Mouse (Mus musculus) heart, embryonic 12.5 days (tissue): ENCODE measurements around the gene Ly6g6e. TPM values are rescaled to one million over a fixed set of nuclear protein-coding genes. Genes with fewer than 3 reads are reported as not detected.

Experiments
- ATAC-seq: fragments of 200-750 bp; cut with Nextera tagmentation; 2 replicates; pipeline ENCODE4 v1.8.0; 2017; ENCODE audit warnings: moderate TSS enrichment, moderate library complexity; ENCODE audit not compliant: insufficient number of reproducible peaks, low FRiP score
- H3K27ac ChIP-seq: fragments of 300-500 bp; sonication (generic); 2 replicates; pipeline ENCODE4 v1.5.1; 2016; ENCODE audit warnings: mild to moderate bottlenecking, moderate library complexity; ENCODE audit not compliant: poor library complexity, severe bottlenecking
- H3K27me3 ChIP-seq: fragments of 300-500 bp; sonication (generic); replicated peaks from 2 replicates; pipeline ENCODE4 v1.6.1; 2016; ENCODE audit warnings: mild to moderate bottlenecking, moderate library complexity
- H3K36me3 ChIP-seq: fragments of 300-500 bp; sonication (generic); 2 replicates; pipeline ENCODE4 v1.6.1; 2016; ENCODE audit warnings: mild to moderate bottlenecking, moderate library complexity
- H3K4me1 ChIP-seq: fragments of 300-500 bp; sonication (generic); replicated peaks from 2 replicates; pipeline ENCODE4 v1.6.1; 2016; ENCODE audit warnings: mild to moderate bottlenecking
- H3K4me2 ChIP-seq: fragments of 300-500 bp; sonication (generic); 2 replicates; pipeline ENCODE4 v1.6.1; 2016; ENCODE audit warnings: mild to moderate bottlenecking, moderate library complexity
- H3K4me3 ChIP-seq: fragments of 300-500 bp; sonication (generic); 2 replicates; pipeline ENCODE4 v1.5.1; 2016; ENCODE audit warnings: mild to moderate bottlenecking
- H3K9ac ChIP-seq: fragments of 300-500 bp; sonication (generic); 2 replicates; pipeline ENCODE4 v1.6.1; 2016; ENCODE audit warnings: mild to moderate bottlenecking, moderate library complexity
- H3K9me3 ChIP-seq: fragments of 300-500 bp; sonication (generic); replicated peaks from 2 replicates; pipeline ENCODE4 v1.6.1; 2016; ENCODE audit warnings: mild to moderate bottlenecking, moderate library complexity
- WGBS: fragments of 180-500 bp; shearing (Covaris S2); methylation state at CpG from one replicate; pipeline ENCODE4 v1.1.7; 2016; 5-methylcytosine and 5-hydroxymethylcytosine counted together
- polyA plus RNA-seq: library from polyadenylated mRNA; unstranded; fragments of >200 nt; fragmentation: Nextera tagmentation; extraction: Ambion mirVana; gene quantifications from 2 replicates; pipeline ENCODE4 v1.2.1, GENCODE M21; 2016

Ly6g6e gene
- polyA plus RNA-seq, 1 experiment from 2014 or later: 0.24 TPM

GRCm38 (mm10) chr17:35063466-35063865, 13.2 kb upstream of the Ly6g6e start:
- no peak overlapping the region for H3K9ac ChIP-seq
- 91% methylated on average over 3 of the region's 3 CpGs for WGBS
- no peak for ATAC-seq
- peaks cover 39% of the 10 kb centered on the region for H3K4me1 ChIP-seq
- no peak overlapping the region for H3K4me3 ChIP-seq
- H3K27me3 ChIP-seq: peaks cover 57% of the 10 kb centered on the region
- H3K27ac ChIP-seq: no peak overlapping the region
- H3K9me3 ChIP-seq: no peaks in the 10 kb centered on the region
- no peak overlapping the region for H3K4me2 ChIP-seq
- H3K36me3 ChIP-seq: peaks cover 32% of the 10 kb centered on the region

- Histone ChIP-seq H3K36me3 (peaks cover 32% of the 10 kb centered on the region), H3K27ac (no peak overlapping the region), H3K4me2 (peak overlapping the region; percentile 73), H3K4me1 (peaks cover 36% of the 10 kb centered on the region), H3K9ac (no peak overlapping the region), H3K4me3 (peak overlapping the region; percentile 38), H3K27me3 (peaks cover 65% of the 10 kb centered on the region), H3K9me3 (no peaks in the 10 kb centered on the region)
- ATAC-seq: no peak
- WGBS: 26% methylated on average over 10 of the region's 10 CpGs
Measured at GRCm38 (mm10) chr17:35064378-35064877, 12.3 kb upstream of the Ly6g6e start.

DNA sequence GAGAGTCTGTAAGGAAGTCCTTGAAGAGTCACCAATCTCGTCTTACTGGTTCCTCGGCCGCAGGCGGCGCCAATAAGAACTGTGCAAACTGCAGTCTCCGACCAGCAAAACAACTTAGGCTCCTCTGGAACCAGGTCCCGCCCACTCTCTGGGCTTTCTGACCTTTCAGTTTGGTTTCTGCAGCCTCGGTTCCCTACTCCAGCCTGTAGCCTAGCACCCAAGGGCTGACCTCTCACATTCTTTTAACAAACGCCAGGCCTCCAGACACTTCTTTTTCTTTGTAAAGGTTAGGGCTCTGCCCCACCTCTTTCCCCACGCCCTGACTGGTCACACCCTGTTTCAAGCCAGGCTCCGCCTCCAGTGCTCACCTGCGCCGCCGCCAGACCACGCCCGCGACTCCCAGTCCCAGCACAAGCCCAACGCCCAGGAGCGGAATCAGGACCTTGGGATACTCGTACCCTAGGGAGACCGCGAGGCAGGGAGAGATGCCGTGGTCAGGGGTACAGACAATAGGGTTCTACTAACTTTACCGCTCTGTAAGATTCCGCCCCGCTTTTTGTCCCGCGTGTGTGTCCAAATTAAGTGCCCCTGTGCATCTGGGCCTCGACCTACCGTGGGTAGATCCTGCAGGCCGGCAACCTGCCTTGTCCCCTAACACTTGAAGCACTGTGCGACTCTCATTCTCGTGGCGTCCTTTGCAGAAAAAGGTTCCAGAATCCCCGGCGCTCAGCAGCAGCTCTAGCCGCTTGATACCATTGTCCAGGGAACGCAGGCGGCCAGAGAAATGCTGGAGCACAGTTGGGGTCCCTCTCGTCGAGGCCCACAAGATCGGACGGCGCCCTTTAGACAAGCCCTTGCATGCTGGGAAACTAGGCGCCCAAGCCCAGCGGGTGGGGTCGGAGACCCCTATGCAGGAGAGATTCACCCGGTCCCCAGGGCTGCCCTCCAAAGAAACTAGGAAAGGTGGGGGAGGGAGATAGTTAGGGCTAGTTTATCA, 11.5 kb upstream of the Ly6g6e start, which contains the start of gene Ly6g6c:
Gene Ly6g6c, plus strand, starts transcription at position 438 of the 997 bp plus-strand sequence.
- no peaks in the 10 kb centered on the region for H3K9me3 ChIP-seq
- under 1% methylated on average over 48 of the region's 48 CpGs for WGBS
- peak within 1 kb of the TSS; percentile 54 for H3K9ac ChIP-seq
- no peak within 1 kb of the TSS for H3K27ac ChIP-seq
- peaks cover 29% of the 10 kb centered on the region for H3K36me3 ChIP-seq
- peak; percentile 27; the same call in 1 of the 2 replicates for ATAC-seq
- H3K4me2 ChIP-seq: peak within 1 kb of the TSS; percentile 73
- H3K4me1 ChIP-seq: peaks cover 30% of the 10 kb centered on the region
- H3K4me3 ChIP-seq: peak within 1 kb of the TSS; percentile 38
- peaks cover 68% of the 10 kb centered on the region for H3K27me3 ChIP-seq

- ATAC-seq: no peak
Measured at GRCm38 (mm10) chr17:35066084-35066483, 10.6 kb upstream of the Ly6g6e start, which contains the start of gene Mpig6b. Mpig6b (minus strand) TSS chr17:35066184.

DNA sequence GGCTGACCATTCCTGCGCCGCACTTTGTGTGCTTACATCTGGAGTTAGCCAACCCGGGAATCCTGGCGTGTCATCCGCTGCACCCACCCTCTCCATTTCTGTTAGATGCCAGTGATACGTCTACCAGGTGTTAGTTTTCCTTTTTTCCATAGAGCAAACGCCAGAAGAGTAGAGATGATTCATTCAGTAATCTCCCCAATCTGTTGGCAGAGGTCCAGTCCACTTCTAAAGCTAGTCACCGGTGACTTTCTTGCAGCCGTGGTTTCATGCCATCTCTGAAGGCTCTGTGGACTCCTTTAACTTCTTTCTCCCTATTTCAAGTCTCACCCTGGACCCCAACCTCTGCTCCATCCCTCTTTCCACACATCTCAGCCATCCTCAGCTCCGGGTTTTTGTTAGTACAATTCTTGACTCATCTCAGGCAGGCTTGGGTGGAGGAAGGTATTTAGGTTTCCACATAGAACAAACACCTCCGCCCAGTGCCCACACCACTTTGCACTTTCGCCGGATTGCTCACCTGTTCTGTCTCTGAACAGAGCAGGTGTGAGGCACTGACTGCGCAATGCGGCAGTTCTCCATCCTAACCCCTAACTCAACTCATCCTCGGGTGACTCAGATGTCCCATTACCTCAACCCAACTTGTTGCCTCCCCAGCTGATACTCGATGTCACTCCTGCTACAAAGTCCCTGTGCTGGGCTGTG, 8.3 kb upstream of the Ly6g6e start:
- WGBS: 73% methylated on average over 17 of the region's 17 CpGs
- H3K27ac ChIP-seq: no peak overlapping the region
- peaks cover 23% of the 10 kb centered on the region for H3K4me1 ChIP-seq
- ATAC-seq: no peak
- H3K9ac ChIP-seq: no peak overlapping the region
- peaks cover 61% of the 10 kb centered on the region for H3K27me3 ChIP-seq
- no peak overlapping the region for H3K4me2 ChIP-seq
- no peak overlapping the region for H3K4me3 ChIP-seq
- H3K9me3 ChIP-seq: no peaks in the 10 kb centered on the region
- no peaks in the 10 kb centered on the region for H3K36me3 ChIP-seq

More at GRCm38 (mm10) chr17:35066084-35066483, 10.6 kb upstream of the Ly6g6e start, which contains the start of gene Mpig6b:
- peaks cover 68% of the 10 kb centered on the region for H3K27me3 ChIP-seq
- WGBS: 36% methylated on average over 10 of the region's 10 CpGs
- peak within 1 kb of the TSS; percentile 73 for H3K4me2 ChIP-seq
- H3K9me3 ChIP-seq: no peaks in the 10 kb centered on the region
- H3K4me1 ChIP-seq: peaks cover 23% of the 10 kb centered on the region
- H3K27ac ChIP-seq: no peak within 1 kb of the TSS
- H3K4me3 ChIP-seq: peak within 1 kb of the TSS; percentile 38
- peak within 1 kb of the TSS; percentile 54 for H3K9ac ChIP-seq
- H3K36me3 ChIP-seq: peaks cover 21% of the 10 kb centered on the region

GRCm38 (mm10) chr17:35070556-35071229, 6.0 kb upstream of the Ly6g6e start:
- WGBS: 40% methylated on average over 6 of the region's 6 CpGs
- Histone ChIP-seq H3K27me3 (peaks cover 37% of the 10 kb centered on the region), H3K9ac (no peak overlapping the region), H3K27ac (no peak overlapping the region), H3K9me3 (no peaks in the 10 kb centered on the region), H3K36me3 (no peaks in the 10 kb centered on the region), H3K4me1 (peaks cover 4% of the 10 kb centered on the region), H3K4me2 (no peak overlapping the region), H3K4me3 (no peak overlapping the region)
- no peak for ATAC-seq

- Histone ChIP-seq H3K36me3 (no peaks in the 10 kb centered on the region), H3K27ac (no peak overlapping the region), H3K4me2 (no peak overlapping the region), H3K4me1 (0 out of 2 replicates have a peak, but pooled peaks cover under 1% of the 10 kb centered on the region), H3K9me3 (no peaks in the 10 kb centered on the region), H3K27me3 (peaks cover 30% of the 10 kb centered on the region), H3K4me3 (no peak overlapping the region), H3K9ac (no peak overlapping the region)
- no peak for ATAC-seq
- 80% methylated on average over 9 of the region's 9 CpGs for WGBS
Measured at GRCm38 (mm10) chr17:35071454-35071853, 5.2 kb upstream of the Ly6g6e start.

DNA sequence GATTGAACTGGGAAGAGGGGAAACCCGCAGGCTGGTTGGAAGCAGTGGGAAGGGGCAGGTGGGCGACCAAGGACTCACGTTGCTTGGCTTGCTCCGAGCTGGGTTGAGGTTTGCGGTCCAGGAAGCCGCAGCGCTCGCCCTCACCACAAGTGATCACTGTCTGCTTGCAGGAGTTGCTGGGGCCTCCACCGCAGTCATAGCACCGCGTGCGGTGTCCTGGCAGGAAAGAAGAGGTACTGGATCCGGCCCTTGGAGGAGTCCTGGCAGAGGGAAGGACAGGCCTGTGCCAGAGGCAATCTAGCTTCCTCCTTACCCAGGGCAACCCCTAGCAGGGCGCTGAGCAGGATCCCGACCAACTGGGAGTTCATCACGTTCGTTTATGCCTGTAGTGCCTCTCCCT, 2.6 kb upstream of the Ly6g6e start:
- 55% methylated on average over 17 of the region's 17 CpGs for WGBS
- Histone ChIP-seq H3K9ac (no peak overlapping the region), H3K4me1 (peaks cover 19% of the 10 kb centered on the region), H3K27me3 (0 out of 2 replicates have a peak, but pooled peaks cover 7% of the 10 kb centered on the region), H3K4me3 (no peak overlapping the region), H3K4me2 (no peak overlapping the region), H3K36me3 (no peaks in the 10 kb centered on the region), H3K9me3 (no peaks in the 10 kb centered on the region), H3K27ac (no peak overlapping the region)
- no peak for ATAC-seq

- Histone ChIP-seq H3K4me3 (peak overlapping the region; percentile 29), H3K27ac (0 out of 2 replicates have a peak overlapping the region, but pooled peaks have one; percentile 5), H3K4me1 (peaks cover 36% of the 10 kb centered on the region), H3K36me3 (no peaks in the 10 kb centered on the region), H3K9me3 (no peaks in the 10 kb centered on the region), H3K9ac (peak overlapping the region; percentile 60), H3K27me3 (0 out of 2 replicates have a peak, but pooled peaks cover 9% of the 10 kb centered on the region), H3K4me2 (peak overlapping the region; percentile 63)
- 35% methylated on average over 2 of the region's 2 CpGs for WGBS
- 0 out of 2 replicates have a peak, but pooled peaks have one; percentile 36 for ATAC-seq
Measured at GRCm38 (mm10) chr17:35077285-35077684, 583 bp downstream of the Ly6g6e start.

DNA sequence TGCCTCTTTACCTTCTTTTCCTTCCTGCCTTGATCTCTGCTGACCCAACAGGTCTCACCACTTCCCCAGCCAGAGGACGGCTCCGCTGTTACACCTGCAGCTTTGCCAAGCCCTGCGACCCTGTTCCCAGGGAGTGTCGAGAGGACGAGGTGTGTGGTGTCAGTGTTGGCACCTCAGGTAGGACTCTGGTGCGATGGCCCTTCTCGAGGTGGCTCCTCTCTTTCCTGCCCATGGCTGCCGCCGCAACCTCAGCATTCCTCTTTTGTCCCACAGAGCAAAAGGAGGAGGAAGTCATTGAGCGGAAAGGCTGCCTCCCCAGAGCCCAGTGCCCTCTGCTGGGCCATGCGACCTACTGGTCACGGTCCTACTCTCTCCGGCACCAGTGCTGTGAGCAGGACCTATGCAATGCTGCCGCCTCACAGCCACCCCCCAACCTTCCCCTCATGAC, 1.1 kb downstream of the Ly6g6e start, which contains the start of gene Ly6g6d:
Gene Ly6g6d, minus strand, starts transcription at position 280 of the 448 bp plus-strand sequence.
- Histone ChIP-seq H3K9ac (peak within 1 kb of the TSS; percentile 60), H3K36me3 (no peaks in the 10 kb centered on the region), H3K9me3 (no peaks in the 10 kb centered on the region), H3K4me1 (peaks cover 36% of the 10 kb centered on the region), H3K27me3 (0 out of 2 replicates have a peak, but pooled peaks cover 9% of the 10 kb centered on the region), H3K4me3 (peak within 1 kb of the TSS; percentile 29), H3K27ac (0 out of 2 replicates have a peak within 1 kb of the TSS, but pooled peaks have one; percentile 5), H3K4me2 (peak within 1 kb of the TSS; percentile 63)
- ATAC-seq: no peak; the same call in 1 of the 2 replicates
- WGBS: 10% methylated on average over 14 of the region's 14 CpGs
